Mouse (Mus musculus): ENCODE results near the gene Arl14.
"Not testable (repeated sequence)": the region's sequence is repeated elsewhere in the genome, so short reads cannot be mapped to it uniquely, and the experiment has no call there.

Arl14 gene

GRCm38 (mm10) chr3:69212246-69212645, 10.0 kb upstream of the Arl14 start:
- DNase-seq (ENCODE audit: low read depth in 1 of 2, low spot score in 2 of 2) = no peak

GRCm38 (mm10) chr3:69213465-69213864, 8.8 kb upstream of the Arl14 start:
- DNase-seq (ENCODE audit: low read depth in 1 of 2, low spot score in 2 of 2) = no peak

GRCm38 (mm10) chr3:69214566-69214965, 7.7 kb upstream of the Arl14 start:
- DNase-seq (ENCODE audit: low read depth in 1 of 2, low spot score in 2 of 2) = no peak

- DNase-seq (ENCODE audit: low read depth in 1 of 2, low spot score in 2 of 2) = no peak
Measured at GRCm38 (mm10) chr3:69222502-69222900, 282 bp downstream of the Arl14 start.

GRCm38 (mm10) chr3:69222987-69223386, 768 bp downstream of the Arl14 start:
- no peak for DNase-seq (ENCODE audit: low read depth in 1 of 2, low spot score in 2 of 2)

GRCm38 (mm10) chr3:69223666-69224065, 1.4 kb downstream of the Arl14 start:
- no peak for DNase-seq (ENCODE audit: low read depth in 1 of 2, low spot score in 2 of 2)

- DNase-seq (ENCODE audit: low read depth in 1 of 2, low spot score in 2 of 2) = no peak
Measured at GRCm38 (mm10) chr3:69225019-69225418, 2.8 kb downstream of the Arl14 start.

- no peak for DNase-seq (ENCODE audit: low read depth in 1 of 2, low spot score in 2 of 2)
Measured at GRCm38 (mm10) chr3:69226496-69226895, 4.3 kb downstream of the Arl14 start.

- DNase-seq (ENCODE audit: low read depth in 1 of 2, low spot score in 2 of 2) = no peak
Measured at GRCm38 (mm10) chr3:69228002-69228401, 5.8 kb downstream of the Arl14 start.

- no peak for DNase-seq (ENCODE audit: low read depth in 1 of 2, low spot score in 2 of 2)
Measured at GRCm38 (mm10) chr3:69231522-69232138, 9.4 kb downstream of the Arl14 start.

- DNase-seq (ENCODE audit: low read depth in 1 of 2, low spot score in 2 of 2) = not testable (repeated sequence)
Measured at GRCm38 (mm10) chr3:69233552-69234189, 11.5 kb downstream of the Arl14 start.

- no peak for DNase-seq (ENCODE audit: low read depth in 1 of 2, low spot score in 2 of 2)
Measured at GRCm38 (mm10) chr3:69234525-69234924, 12.3 kb downstream of the Arl14 start.

GRCm38 (mm10) chr3:69235806-69236205, 13.6 kb downstream of the Arl14 start:
- DNase-seq (ENCODE audit: low read depth in 1 of 2, low spot score in 2 of 2) = no peak

- DNase-seq (ENCODE audit: low read depth in 1 of 2, low spot score in 2 of 2) = no peak
Measured at GRCm38 (mm10) chr3:69236491-69236890, 14.3 kb downstream of the Arl14 start.

GRCm38 (mm10) chr3:69238141-69238851, 16.1 kb downstream of the Arl14 start:
- DNase-seq (ENCODE audit: low read depth in 1 of 2, low spot score in 2 of 2) = peak in 1 of 2 experiments; percentile 38

- no peak for DNase-seq (ENCODE audit: low read depth in 1 of 2, low spot score in 2 of 2)
Measured at GRCm38 (mm10) chr3:69239246-69239645, 17.0 kb downstream of the Arl14 start.

GRCm38 (mm10) chr3:69241020-69241419, 18.8 kb downstream of the Arl14 start:
- no peak for DNase-seq (ENCODE audit: low read depth in 1 of 2, low spot score in 2 of 2)

GRCm38 (mm10) chr3:69253096-69253866, 31.1 kb downstream of the Arl14 start:
- no peak for DNase-seq (ENCODE audit: low read depth in 1 of 2, low spot score in 2 of 2)

GRCm38 (mm10) chr3:69254676-69255075, 32.5 kb downstream of the Arl14 start:
- DNase-seq (ENCODE audit: low read depth in 1 of 2, low spot score in 2 of 2) = no peak

- DNase-seq (ENCODE audit: low read depth in 1 of 2, low spot score in 2 of 2) = no peak
Measured at GRCm38 (mm10) chr3:69257049-69257699, 35.0 kb downstream of the Arl14 start.

- DNase-seq (ENCODE audit: low read depth in 1 of 2, low spot score in 2 of 2) = no peak
Measured at GRCm38 (mm10) chr3:69263010-69263643, 40.9 kb downstream of the Arl14 start.
